Mouse (Mus musculus) hindbrain, postnatal 0 days (tissue): ENCODE data around the gene Vash1. TPM values are rescaled to one million over a fixed set of nuclear protein-coding genes. Genes with fewer than 3 reads are reported as not detected.

ENCODE experiments used
- ATAC-seq: fragments of 200-750 bp; cut with Nextera tagmentation; 2 replicates; pipeline ENCODE4 v1.8.0; 2017; ENCODE audit warnings: mild to moderate bottlenecking, moderate TSS enrichment, moderate library complexity
- DNase-seq: peaks from one replicate; pipeline ENCODE4 v3.0.0-alpha.2; 2015; ENCODE audit warnings: low spot score
- H3K27ac ChIP-seq: fragments of 300-500 bp; sonication (generic); 2 replicates; pipeline ENCODE4 v1.5.1; 2014; ENCODE audit warnings: mild to moderate bottlenecking
- H3K27me3 ChIP-seq: fragments of 300-500 bp; sonication (generic); 2 replicates; pipeline ENCODE4 v1.6.1; 2014; ENCODE audit warnings: low read length, mixed read lengths; ENCODE audit not compliant: insufficient read depth
- H3K36me3 ChIP-seq: fragments of 300-500 bp; sonication (generic); 2 replicates; pipeline ENCODE4 v1.6.1; 2014; ENCODE audit warnings: low read length, mixed read lengths; ENCODE audit not compliant: insufficient read depth
- H3K4me1 ChIP-seq: fragments of 300-500 bp; sonication (generic); 2 replicates; pipeline ENCODE4 v1.6.1; 2014; ENCODE audit warnings: antibody characterized with exemption, low read length, mixed read lengths; ENCODE audit not compliant: insufficient read depth
- H3K4me2 ChIP-seq: fragments of 300-500 bp; sonication (generic); 2 replicates; pipeline ENCODE4 v1.6.1; 2014; ENCODE audit warnings: low read depth, mild to moderate bottlenecking, low read length, moderate library complexity, mixed read lengths
- H3K4me3 ChIP-seq: fragments of 300-500 bp; sonication (generic); 2 replicates; pipeline ENCODE4 v1.5.1; 2014; ENCODE audit warnings: low read length
- H3K9ac ChIP-seq: fragments of 300-500 bp; sonication (generic); replicated peaks from 2 replicates; pipeline ENCODE4 v1.6.1; 2014; ENCODE audit warnings: mild to moderate bottlenecking, low read length, moderate library complexity, mixed read lengths
- H3K9me3 ChIP-seq: fragments of 300-500 bp; sonication (generic); 2 replicates; pipeline ENCODE4 v1.6.1; 2016; ENCODE audit warnings: low read length, mixed read lengths
- CTCF ChIP-seq: IDR thresholded peaks from 2 replicates; pipeline ENCODE4 v1.5.1; 2016; ENCODE audit warnings: antibody characterized with exemption, control low read depth, low read depth
- WGBS: fragments of 180-500 bp; shearing (Covaris S2); extraction: QIAGEN DNeasy Blood & Tissue Kit; methylation state at CpG from one replicate; pipeline ENCODE4 v1.1.7; 2014; 5-methylcytosine and 5-hydroxymethylcytosine counted together
- polyA plus RNA-seq: library from polyadenylated mRNA; unstranded; fragments of >200 nt; fragmentation: Nextera tagmentation; extraction: Ambion mirVana; gene quantifications from 2 replicates; pipeline ENCODE4 v1.2.1, GENCODE M21; 2015
- total RNA-seq: library from RNA; depleted of rRNA; stranded (reverse); fragments of >200 nt; gene quantifications from 2 replicates; pipeline ENCODE4 v1.2.3, GENCODE M21; 2014

Gene Vash1
- total and polyA plus RNA-seq, 2 experiments from 2014 or later: 26.5 to 109 TPM

DNA sequence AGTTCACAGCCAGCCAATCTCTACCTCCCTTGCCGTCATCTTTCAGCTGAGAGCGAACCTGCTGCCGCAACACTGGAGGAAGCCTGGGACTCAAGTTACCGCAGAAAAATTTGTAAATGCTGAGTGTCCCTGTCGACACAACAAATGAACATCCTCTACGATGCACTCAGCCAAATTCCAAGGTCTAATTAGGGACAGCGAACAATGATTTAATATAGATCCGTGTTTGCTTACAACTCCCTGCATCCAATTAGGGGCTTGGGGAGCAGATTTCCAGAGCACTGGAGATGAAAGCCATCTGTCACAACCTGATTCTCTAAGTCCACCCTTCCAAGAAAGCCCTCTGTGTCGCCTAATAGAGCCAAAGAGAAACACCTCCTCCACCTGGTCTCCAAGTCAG is 31.2 kb upstream of the Vash1 start:
- Histone ChIP-seq H3K36me3 (no peaks in the 10 kb centered on the region), H3K27me3 (no peaks in the 10 kb centered on the region), H3K4me2 (peak overlapping the region; percentile 30), H3K4me3 (no peak overlapping the region), H3K27ac (peak overlapping the region; percentile 55), H3K9me3 (no peaks in the 10 kb centered on the region), H3K4me1 (peaks cover 19% of the 10 kb centered on the region), H3K9ac (0 out of 2 replicates have a peak overlapping the region, but pooled peaks have one; percentile 21)
- WGBS: 22% methylated on average over 9 of the region's 9 CpGs
- DNase-seq: peak; percentile 61
- ATAC-seq: 0 out of 2 replicates have a peak, but pooled peaks have one; percentile 6
- no peak for TF ChIP-seq CTCF

DNA sequence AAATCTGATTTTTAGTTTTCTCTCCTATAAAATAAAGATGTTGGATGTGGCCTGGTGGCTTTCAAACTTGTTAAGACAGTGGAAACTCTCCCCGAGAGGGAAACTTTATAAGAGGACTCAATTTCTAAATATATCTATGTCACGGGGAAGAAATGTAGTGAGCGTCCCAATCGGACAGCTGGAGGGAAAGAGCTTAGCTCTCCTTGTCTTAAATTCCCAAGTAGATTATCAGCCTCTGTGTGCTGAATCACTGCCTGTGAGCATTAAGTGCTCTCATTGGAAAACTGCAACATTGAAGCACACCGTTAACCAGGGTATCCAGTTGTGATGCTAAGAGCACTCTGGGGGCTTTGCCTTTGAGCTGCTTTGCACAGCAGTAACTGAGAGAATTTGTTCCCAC is 30.8 kb upstream of the Vash1 start:
- ATAC-seq (no peak), DNase-seq (no peak)
- WGBS: 57% methylated on average over 5 of the region's 5 CpGs
- Histone ChIP-seq H3K9me3 (no peaks in the 10 kb centered on the region), H3K4me3 (no peak overlapping the region), H3K9ac (no peak overlapping the region), H3K36me3 (no peaks in the 10 kb centered on the region), H3K4me2 (no peak overlapping the region), H3K4me1 (peaks cover 24% of the 10 kb centered on the region), H3K27me3 (no peaks in the 10 kb centered on the region), H3K27ac (peak overlapping the region; percentile 55; the same call in 1 of the 2 replicates)
- no peak for TF ChIP-seq CTCF

DNA sequence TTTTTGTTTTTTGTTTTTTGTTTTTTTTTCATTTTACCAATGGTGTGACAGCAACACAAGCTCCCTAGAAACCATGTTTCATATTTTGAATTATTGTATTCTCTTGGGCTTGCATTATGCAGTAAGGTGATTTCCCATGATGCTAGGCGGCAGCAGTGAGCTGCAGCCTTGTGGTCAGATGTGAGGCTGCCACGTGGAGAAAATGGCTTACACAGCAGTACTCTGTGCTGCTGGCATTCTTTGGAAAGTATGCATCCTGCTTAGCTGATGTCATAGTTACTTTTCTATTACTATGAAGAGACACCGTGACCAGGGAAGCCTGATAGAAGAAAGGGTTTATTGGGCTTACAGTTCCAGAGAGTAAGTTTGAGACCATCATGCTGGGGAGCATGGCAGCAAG is 30.0 kb upstream of the Vash1 start:
- Histone ChIP-seq H3K36me3 (no peaks in the 10 kb centered on the region), H3K9ac (no peak overlapping the region), H3K4me1 (peaks cover 25% of the 10 kb centered on the region), H3K9me3 (no peaks in the 10 kb centered on the region), H3K4me2 (no peak overlapping the region), H3K4me3 (no peak overlapping the region), H3K27ac (no peak overlapping the region), H3K27me3 (no peaks in the 10 kb centered on the region)
- ATAC-seq (no peak), DNase-seq (no peak)
- WGBS: 69% methylated on average over 3 of the region's 3 CpGs
- TF ChIP-seq CTCF: no peak; the same call in 1 of the 2 replicates

DNA sequence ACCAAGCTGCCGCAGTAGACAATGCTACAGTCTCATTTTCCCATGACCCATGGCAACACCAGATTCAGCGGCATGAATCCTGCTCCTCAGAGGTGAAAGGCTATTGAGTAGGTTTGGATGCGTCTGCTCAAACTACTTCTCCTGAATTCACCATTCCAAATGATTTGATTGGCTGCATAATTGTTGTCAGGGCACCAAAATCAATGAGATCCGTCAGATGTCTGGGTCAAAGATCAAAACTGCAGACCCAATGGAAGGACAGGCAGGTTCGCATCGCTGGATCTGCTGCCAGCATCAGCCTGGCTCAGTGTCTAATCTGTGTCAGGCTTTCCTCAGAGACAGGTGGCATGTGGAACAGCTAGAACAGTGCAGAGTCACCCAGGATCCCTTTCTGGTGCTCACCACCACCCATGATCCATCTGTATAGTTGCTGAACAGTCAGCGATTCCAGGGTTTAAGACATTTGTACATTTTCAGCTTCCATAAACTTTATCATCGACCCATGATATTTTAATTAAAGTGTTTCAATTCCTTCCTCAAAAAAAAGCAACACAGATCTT is 27.1 kb upstream of the Vash1 start:
- no peak overlapping the region for H3K9ac ChIP-seq
- no peak overlapping the region for H3K4me2 ChIP-seq
- no peak for DNase-seq
- H3K27ac ChIP-seq: no peak overlapping the region
- peaks cover 18% of the 10 kb centered on the region for H3K4me1 ChIP-seq
- no peak overlapping the region for H3K4me3 ChIP-seq
- H3K27me3 ChIP-seq: no peaks in the 10 kb centered on the region
- ATAC-seq: no peak
- WGBS: 83% methylated on average over 8 of the region's 8 CpGs
- no peaks in the 10 kb centered on the region for H3K9me3 ChIP-seq
- H3K36me3 ChIP-seq: no peaks in the 10 kb centered on the region
- TF ChIP-seq CTCF: no peak

DNA sequence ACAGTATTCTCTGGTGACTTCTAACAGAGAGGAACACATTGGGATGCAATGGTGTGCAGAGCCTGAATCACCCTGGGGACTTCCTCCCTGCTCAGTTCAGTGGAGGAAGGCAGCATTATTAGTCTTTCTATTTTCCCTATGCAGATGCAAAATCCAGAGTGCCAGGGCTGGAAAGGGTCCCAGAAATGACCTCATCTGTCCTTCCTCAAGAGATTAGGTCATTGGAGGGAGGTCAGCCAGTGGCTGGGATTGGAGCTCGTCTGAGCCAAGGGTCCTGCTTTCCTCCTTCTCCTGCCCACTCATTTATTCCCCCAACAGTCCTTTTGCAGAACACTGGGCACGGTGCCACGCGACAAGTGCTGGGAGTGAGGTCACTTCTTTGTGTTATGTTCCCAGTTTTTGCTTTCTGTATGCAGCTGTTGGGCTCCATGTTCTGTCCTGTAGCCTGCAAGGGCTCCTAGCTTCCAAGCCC is 25.9 kb upstream of the Vash1 start:
- no peaks in the 10 kb centered on the region for H3K27me3 ChIP-seq
- no peak overlapping the region for H3K9ac ChIP-seq
- no peaks in the 10 kb centered on the region for H3K36me3 ChIP-seq
- TF ChIP-seq CTCF: no peak
- peaks cover 8% of the 10 kb centered on the region for H3K4me1 ChIP-seq
- ATAC-seq: peak; percentile 94
- no peaks in the 10 kb centered on the region for H3K9me3 ChIP-seq
- no peak overlapping the region for H3K4me3 ChIP-seq
- 45% methylated on average over 4 of the region's 4 CpGs for WGBS
- no peak overlapping the region for H3K4me2 ChIP-seq
- H3K27ac ChIP-seq: peak overlapping the region; percentile 56
- peak; percentile 90 for DNase-seq

DNA sequence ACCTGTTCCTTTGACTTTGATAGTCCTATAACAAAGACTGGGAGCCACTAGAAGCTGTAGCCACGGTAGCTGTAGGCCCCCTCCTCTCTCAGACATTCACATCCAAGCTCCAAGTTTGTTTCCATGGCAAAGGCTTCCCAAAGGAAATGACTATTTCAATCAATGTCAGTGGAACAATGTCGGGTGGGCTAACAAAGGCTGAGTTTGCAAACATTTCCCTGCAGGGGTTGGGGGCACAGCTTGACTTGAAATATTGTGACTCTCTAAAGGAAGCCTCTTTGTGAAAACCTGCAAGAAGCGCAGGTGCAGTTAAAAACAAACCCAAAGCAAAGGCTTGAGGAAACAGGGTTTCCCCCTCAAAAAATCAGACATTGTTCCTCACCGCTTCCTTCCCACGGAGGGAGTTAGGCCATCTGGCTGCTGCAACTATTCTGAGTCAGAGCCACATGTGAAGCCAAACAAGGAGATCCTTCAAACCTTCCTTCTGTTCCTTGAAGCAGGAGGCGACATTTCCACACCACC is 19.0 kb upstream of the Vash1 start:
- 4% methylated on average over 6 of the region's 6 CpGs for WGBS
- DNase-seq: peak; percentile 67
- ATAC-seq: peak; percentile 56

DNA sequence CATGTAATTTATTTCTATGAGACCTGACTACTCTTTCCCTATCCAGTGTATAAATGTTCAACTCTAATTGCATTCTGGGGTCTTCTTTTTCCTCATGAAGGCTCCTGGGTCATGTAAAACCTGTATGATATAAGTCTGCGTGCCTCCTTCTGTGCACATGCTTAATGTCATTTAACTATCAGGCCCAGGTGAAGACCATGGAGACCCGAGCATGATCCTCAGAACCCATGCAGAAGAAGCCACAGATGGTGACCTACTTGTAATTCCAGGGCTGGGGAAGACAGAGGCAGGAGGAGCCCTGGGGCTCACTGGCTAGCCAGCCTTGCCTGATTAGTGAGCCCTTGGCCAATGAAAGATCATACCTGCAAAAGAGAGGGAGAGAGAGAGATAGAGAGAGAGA is 18.0 kb upstream of the Vash1 start:
- no peaks in the 10 kb centered on the region for H3K27me3 ChIP-seq
- H3K4me3 ChIP-seq: no peak overlapping the region
- TF ChIP-seq CTCF: no peak
- DNase-seq (no peak), ATAC-seq (no peak)
- 73% methylated on average over 2 of the region's 2 CpGs for whole genome bisulfite sequencing
- peaks cover 8% of the 10 kb centered on the region for H3K4me1 ChIP-seq
- H3K4me2 ChIP-seq: no peak overlapping the region
- H3K36me3 ChIP-seq: no peaks in the 10 kb centered on the region
- no peak overlapping the region for H3K9ac ChIP-seq
- no peak overlapping the region for H3K27ac ChIP-seq
- H3K9me3 ChIP-seq: no peaks in the 10 kb centered on the region

More for the DNA sequence above, 19.0 kb upstream of the Vash1 start:
- H3K27ac ChIP-seq: peak overlapping the region; percentile 56
- H3K4me1 ChIP-seq: peaks cover 8% of the 10 kb centered on the region
- no peaks in the 10 kb centered on the region for H3K27me3 ChIP-seq
- H3K9me3 ChIP-seq: no peaks in the 10 kb centered on the region
- H3K9ac ChIP-seq: no peak overlapping the region
- no peaks in the 10 kb centered on the region for H3K36me3 ChIP-seq
- H3K4me2 ChIP-seq: 0 out of 2 replicates have a peak overlapping the region, but pooled peaks have one; percentile 7
- TF ChIP-seq CTCF: no peak
- no peak overlapping the region for H3K4me3 ChIP-seq
